Mouse (Mus musculus): Measurements from ENCODE around the gene Ociad1.

Gene Ociad1

DNA sequence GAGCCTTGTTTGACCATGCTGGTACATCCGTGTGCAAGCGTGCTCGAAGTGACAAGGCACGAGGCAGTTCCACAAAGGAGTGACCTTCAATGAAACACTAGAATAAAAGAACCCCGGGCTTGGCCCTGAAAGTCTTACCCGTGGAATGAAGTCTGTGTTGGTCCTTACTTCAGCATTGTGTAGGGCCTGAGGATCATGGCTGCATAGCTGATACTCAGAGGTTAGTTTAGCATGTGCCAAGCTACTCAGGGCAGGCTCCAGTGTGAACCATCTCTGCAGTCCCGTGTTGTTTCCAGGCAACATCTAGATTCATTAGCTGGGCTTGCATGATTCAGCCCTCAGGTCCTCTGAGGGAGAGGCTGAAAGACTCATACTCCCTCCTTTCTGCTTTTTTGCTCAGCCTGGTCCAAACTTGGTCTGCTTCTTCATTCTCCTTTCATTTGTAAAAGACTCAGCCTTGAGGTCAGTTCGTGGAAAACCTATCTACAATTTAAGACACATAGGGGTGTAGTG is 48.2 kb downstream of the Ociad1 start, which contains the start of gene Ociad2:
Gene Ociad2 (minus strand): TSS at position 306 of the 513 bp plus-strand sequence.
- DNase-seq: no peak

DNA sequence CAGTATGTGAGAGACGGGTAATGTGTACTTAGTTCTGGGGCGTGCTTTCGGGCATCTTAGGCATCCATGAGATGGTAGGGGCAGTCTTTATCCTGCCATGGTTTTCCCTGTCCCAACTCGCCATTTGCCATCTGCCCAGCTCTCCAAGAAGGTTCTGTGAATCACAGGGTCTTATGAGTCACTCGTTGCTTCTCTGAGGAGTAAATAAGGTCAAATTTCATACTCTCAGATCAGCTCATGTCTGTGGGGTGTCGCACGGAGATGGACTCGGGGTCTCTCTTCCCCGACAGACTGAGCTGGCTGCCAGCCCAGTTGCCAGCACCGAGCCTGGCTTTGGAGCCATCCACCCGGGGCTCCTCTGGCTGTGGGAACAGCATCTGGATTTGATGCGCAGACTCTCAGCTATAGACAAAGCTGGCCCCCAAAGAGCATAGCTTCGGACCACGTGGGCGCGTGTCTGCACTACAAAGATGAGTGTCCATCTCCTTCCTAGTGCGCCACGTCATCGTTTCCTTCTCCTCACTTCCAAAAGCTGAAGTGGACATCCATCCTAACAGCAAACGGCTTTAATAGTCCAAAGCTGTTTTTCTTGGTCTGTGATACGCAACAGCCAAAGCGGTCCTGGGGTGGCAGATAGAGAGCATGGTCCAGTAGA is 50.2 kb downstream of the Ociad1 start:
- no peak for DNase-seq

DNA sequence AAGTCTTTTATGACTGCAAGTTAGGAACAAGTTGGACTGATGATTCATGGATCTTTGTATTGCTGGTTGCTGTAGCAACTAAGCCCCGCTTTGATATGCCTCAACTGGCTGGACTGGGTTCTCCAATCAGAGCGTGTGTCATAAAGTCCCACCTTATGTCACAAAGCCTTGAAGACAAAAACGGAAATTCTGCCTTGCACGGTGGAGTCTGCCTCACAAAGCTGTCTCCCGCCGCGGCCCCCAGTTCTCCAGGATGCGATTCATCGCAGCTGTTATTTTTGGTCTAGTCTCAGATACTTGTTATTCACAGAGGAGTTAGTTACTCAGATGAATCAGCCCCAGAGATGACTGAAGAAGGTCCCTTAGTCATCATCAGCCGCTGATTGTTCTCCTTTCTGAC is 51.7 kb downstream of the Ociad1 start:
- DNase-seq: no peak

DNA sequence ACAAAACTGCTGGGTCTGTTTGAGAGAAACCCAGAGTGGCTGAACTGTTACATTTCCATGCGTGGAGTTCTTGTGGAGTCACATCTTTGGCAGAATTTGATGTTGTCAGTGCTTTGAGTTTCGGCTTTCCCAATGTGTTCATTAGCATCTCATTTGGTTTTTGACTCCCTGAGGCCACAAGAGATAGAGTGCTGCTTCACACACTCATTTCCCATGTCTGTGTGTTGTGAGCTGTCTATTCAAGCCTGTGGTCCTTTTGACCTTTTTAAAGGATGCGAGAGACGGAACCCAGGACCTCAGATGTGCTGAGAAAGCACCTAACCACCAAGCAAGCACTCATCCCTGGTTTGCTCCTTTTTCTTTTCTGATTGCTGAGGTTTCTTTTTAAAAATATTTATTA is 52.7 kb downstream of the Ociad1 start:
- no peak for DNase-seq

DNA sequence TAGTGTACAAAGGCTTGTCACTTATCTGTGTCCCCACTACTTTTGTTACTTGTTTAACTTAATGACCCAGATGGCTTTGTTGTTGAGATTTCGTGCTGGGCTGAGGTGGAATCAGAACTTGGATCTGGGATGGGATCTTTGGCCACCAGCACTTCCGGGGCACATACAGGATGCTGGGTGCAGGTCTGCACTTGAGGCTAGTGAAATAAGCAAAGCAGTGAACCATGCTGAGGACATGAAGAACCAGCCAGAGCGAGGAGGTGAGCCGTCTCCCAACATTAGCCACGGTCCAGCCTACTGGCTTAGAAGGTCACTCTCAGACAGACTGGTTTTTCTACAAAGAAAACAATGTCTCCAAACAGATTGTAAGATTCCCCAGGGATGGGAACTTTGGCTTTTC is 56.9 kb downstream of the Ociad1 start:
- DNase-seq: peak; percentile 51

DNA sequence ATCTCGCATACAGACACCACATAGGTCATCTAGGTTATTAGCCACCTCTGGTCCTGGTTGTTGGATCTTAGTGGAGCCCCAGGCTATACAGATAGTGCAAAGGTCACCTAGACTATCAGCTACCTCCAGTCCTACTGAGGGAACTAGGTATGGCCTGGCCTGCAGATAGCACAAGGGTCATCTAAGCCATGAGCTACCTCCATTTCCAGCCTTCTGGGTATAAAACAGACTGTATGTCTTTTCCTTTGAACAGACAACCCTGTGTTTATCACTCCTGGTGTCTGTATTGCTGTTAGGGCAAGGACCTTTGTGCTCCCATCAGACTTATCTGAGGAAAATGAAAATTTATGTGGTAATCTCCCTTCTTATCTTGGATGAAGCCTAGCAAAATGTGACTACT is 59.2 kb downstream of the Ociad1 start:
- no peak for DNase-seq

DNA sequence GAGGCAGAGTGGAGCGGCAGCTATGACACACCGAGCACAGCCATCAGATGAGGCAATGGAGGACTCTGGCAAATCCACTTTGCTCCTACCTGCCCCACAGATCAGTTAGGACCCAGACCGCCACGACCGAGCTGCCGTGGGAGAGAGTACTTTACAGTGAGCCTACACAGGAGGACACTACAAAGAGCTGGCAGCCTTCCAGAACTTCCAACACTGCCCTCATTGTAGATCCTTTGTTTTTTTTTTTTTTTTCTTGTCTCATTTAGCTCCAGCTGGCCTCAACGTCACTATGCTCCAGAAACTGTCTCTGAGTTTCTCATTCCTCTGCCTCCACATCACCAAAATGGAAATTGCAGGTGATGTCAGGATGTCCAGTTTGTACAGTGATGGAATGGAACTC is 60.9 kb downstream of the Ociad1 start:
- no peak for DNase-seq

DNA sequence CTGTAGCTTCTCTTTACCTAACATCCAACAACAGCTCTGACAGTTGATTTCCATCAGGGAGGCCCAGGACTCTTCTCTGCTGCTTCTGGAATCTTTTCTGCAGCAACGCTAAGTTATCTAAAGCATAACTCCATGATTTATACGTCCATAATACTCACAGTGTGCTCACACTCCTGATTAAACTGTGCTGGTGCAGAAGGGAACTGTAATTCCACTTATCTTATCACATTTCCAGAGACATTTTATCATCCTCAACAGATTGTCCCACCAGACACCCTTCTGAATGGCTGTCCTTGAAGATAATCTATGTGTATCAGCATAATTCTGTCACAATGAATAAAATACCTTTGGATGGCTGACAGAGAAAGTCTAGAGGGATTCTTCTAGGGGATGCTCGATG is 61.4 kb downstream of the Ociad1 start:
- DNase-seq: no peak

DNA sequence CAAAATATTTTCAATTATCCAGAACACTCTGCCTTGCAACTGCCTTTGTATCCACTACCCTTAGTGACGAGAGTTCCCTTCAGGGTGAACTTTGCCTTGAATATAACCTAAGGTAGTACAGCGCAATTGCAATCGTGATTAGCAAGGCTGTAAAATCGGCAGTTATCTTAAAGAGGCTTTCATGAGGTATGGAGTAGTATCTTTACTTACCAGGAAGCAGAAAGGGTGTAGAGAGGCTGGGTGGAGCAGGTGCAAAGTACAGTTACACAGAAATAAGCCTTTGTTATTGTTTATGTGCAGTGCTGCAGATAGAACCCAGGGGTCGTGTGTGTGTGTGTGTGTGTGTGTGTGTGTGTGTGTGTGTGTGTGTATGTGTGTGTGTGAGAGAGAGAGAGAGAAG is 62.8 kb downstream of the Ociad1 start:
- no peak for DNase-seq

DNA sequence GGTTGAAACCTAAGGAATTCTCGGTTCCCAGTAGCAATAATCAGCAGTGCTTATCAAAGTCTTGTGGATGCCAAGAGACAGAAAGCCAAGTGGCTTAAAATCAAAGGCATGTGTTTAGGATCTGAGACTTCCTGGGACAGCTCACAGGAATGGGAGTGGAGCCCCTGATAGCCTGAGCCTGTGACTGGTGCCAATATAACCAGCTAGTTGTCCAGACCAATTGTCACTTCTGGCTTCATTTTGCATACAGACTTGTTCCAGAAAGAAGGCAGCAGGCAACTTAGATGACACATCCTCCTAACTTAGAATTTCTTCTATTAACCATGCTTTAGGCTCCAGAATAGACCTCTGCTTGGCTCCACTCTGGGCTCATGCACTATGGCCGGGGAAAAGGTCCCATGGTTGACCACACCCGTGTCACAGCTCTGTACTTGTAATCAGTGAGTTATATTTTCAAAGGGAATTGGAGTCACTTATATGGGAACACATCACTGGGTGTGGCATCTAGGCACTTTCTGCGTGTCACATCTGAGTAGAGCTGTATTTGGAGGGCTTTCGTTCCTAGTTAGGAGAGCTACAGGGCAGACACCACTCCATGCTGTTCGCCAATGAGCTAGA is 66.7 kb downstream of the Ociad1 start:
- DNase-seq: no peak

DNA sequence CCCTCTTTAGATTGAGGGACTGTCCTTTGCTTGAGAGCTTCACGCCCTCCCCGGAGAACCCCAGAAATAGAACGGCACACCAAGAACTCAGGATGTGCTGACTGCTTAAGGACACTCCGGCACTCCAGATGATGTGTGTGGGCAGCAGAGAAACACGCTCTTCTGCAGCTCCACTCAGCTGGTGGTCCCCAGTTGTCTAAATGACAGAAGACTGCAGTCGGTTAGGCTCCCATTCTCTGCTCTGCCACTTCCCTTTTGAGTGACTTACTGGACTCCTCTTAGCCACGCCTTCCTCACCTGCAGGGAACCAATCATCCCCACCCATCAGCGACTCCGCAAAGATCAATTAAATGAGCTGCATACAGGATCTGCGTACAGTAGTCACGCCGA is 67.2 kb downstream of the Ociad1 start:
- no peak for DNase-seq

DNA sequence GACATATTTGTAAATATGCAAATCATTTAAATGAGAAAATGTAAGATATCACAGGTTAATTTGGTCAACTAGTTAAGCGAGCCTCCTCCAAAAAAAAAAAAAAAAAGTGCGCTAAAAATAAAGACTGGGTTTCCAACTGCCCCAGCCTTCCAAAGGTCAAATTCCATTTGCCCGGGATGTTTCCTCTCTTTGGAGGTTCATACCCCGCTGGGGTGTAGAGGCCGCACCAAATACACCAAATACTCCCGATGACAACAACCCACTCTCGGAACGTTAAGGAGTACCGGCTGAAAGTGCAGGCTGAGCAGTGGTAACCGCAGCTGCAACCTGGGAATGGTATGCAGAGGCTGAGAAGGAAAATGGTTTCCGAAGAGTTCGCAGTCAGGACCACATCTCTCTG is 67.7 kb downstream of the Ociad1 start:
- DNase-seq: no peak

DNA sequence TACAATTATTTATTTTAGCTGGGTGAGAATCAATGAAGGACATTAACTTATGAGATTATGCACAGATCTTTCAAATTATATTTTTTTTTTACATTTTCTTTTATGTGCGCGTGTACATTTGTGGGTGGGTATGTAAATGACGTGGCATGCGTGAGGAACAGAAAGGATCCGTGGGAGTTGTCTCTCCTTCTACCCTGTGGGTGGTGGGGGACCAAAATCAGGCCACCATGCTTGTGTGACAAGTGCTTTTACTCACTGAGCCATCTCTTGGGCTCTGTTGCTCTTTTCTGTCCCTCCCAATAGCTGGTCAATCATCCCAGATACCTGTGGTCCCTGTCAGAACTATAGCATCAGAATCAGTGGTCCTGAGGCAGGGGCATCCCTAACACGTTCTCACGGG is 69.8 kb downstream of the Ociad1 start:
- no peak for DNase-seq

DNA sequence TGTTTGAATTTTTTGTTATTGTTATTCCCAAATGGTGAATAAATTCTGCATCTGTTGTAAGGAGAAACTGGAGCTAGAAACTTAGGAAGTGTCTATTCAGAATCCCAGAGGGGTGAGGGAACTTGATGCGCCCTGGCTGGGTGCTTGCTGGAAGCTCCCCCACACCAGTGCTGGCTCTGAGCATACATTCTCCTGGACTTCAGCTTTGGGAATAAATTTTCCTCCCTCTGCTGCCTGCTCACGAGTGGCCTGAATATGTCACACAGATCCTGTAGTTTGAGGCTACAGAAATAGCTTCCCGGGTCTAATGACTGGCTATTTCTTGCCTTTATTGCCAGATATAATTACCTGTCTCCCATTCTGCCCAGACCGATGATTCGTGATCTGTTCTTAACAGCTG is 70.2 kb downstream of the Ociad1 start:
- no peak for DNase-seq
